Mouse (Mus musculus) brain, embryonic 14.5 days (tissue): ENCODE data around the gene Gm34653.
"Not testable (repeated sequence)": the region's sequence is repeated elsewhere in the genome, so short reads cannot be mapped to it uniquely, and the experiment has no call there.

ENCODE experiments used
- CTCF ChIP-seq: fragments of 200-500 bp; IDR thresholded peaks from 2 replicates; pipeline ENCODE4 v1.5.1; 2012; ENCODE audit warnings: inconsistent platforms, mild to moderate bottlenecking, moderate library complexity, borderline replicate concordance; ENCODE audit not compliant: insufficient read depth, insufficient read length; ENCODE audit errors: extremely low read depth
- POLR2A ChIP-seq: fragments of 200-500 bp; IDR thresholded peaks from 2 replicates; pipeline ENCODE4 v1.6.1; 2012; ENCODE audit warnings: mild to moderate bottlenecking, inconsistent platforms, borderline replicate concordance; ENCODE audit not compliant: poor library complexity, insufficient read depth, insufficient read length, severe bottlenecking; ENCODE audit errors: extremely low read depth

- TF ChIP-seq POLR2A, CTCF: not testable (repeated sequence)
Measured at GRCm38 (mm10) chr2:34815893-34816292, 16.9 kb upstream of the Gm34653 start.
